Comparison of ENCODE assay signal across 9 mouse cellular contexts in the genomic region with DNA sequence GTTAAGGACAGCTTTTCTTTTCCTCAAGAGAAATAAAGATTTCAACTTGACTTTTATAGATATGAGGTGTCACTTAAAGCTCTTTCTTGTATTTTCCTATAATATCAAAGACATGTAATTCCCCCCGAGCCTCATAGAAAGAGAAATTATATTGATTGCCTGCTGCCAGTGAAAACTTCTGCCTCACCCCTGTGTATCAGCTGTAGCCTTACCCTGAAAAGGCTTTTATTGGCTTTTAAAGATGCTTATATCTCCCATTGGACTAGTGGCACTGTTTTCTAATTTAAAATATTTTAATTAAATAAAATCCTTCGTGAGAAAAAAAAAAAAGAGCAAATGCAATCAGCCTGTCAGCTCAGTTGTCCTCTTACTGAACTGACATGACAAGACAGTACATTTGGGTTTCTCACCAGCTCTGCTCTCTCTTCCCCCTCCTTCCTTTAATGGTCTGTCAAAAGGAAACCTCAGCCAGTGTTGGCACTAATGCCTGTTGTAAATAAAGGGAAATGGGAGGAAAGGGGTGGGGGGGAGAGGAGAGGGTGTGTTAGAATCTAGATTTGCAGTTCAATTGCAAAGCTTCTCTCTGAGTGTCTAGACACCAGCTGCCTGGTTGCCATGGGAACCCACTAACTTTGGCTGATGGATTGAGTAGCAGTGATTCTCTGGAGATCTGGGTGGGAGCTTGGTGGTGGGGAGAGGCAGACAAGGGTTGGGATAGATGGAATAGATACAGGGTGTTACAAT.
DNase-seq lines count a peak whose midpoint lies in the region; ATAC-seq lines count a peak whose summit lies in the region.
"Had no signal": no experiment of that assay in that cellular context is flagged by ENCODE, and none has a peak within 500 bp of the region (broad histone marks: within the 10 kb centered on the region; RNA-seq: fewer than 3 reads in every experiment).

No protein-coding gene starts in this region.

- no peaks in the 10 kb centered on the region for H3K9me3 ChIP-seq in heart, embryonic 11.5 days (replicated peaks; ENCODE audit: control insufficient read depth, low read length)

- no peak overlapping the region for H3K27ac ChIP-seq in heart, embryonic 11.5 days (ENCODE audit: low read depth, low read length)
- H3K27ac ChIP-seq: liver, embryonic 14.5 days had no signal

- no peaks in the 10 kb centered on the region for H3K36me3 ChIP-seq in heart, embryonic 11.5 days (ENCODE audit: control insufficient read depth, insufficient read depth, low read length)

- no peaks in the 10 kb centered on the region for H3K27me3 ChIP-seq in heart, embryonic 11.5 days (ENCODE audit: control insufficient read depth, insufficient read depth, low read length)

- H3K4me2 ChIP-seq in heart, embryonic 11.5 days, result no peak overlapping the region

- no peak overlapping the region for H3K9ac ChIP-seq in heart, embryonic 11.5 days (ENCODE audit: low read depth, low read length)
- H3K9ac ChIP-seq: liver, embryonic 14.5 days had no signal

- no peak overlapping the region for H3K4me3 ChIP-seq in heart, embryonic 11.5 days (ENCODE audit: low read depth, low read length)

- H3K4me1 ChIP-seq in heart, embryonic 11.5 days (ENCODE audit: control insufficient read depth, insufficient read depth, low read length), result no peaks in the 10 kb centered on the region

- DNase-seq in cerebellum, postnatal 10 days, result peak; percentile 80 to 83
- DNase-seq in cerebellum, adult 9-11 months, result no peak
- DNase-seq in frontal cortex, adult 2 months (ENCODE audit: extremely low spot score in 1 of 2, low spot score in 1 of 2), result peak; percentile 48 to 77
- peak; percentile 86 for DNase-seq in layer of hippocampus, adult 9-11 months
- DNase-seq in telencephalon, adult 2 months (ENCODE audit: low read depth, low spot score), result peak; percentile 72
- no peak for DNase-seq in heart, adult 18-20 months

- ATAC-seq in megakaryocyte, adult 5-6 weeks (ENCODE audit: poor library complexity, severe bottlenecking), result peak; percentile 59
- no peak for ATAC-seq in heart, embryonic 11.5 days (replicated peaks; ENCODE audit: insufficient number of reproducible peaks, low FRiP score, low TSS enrichment)

- 57% methylated on average over 2 of the region's 2 CpGs for WGBS in heart, embryonic 11.5 days (ENCODE audit: insufficient replicate concordance)

Comparison
In these comparisons a context has a peak if more than half of its experiments do, and no peak if none do; other contexts are left out.
1. DNase-seq: peak in cerebellum, postnatal 10 days (2 of 2), frontal cortex, adult 2 months (2 of 2), layer of hippocampus, adult 9-11 months (single experiment) and telencephalon, adult 2 months (single experiment); none in cerebellum, adult 9-11 months (single experiment) and heart, adult 18-20 months (0 of 2).